Mouse (Mus musculus) embryonic facial prominence, embryonic 15.5 days (tissue): ENCODE measurements at regions not wholly inside any gene's neighbourhood (a gene's known extent, or its start where the extent isn't known, plus 50 kb on each side); places are given as distances from the start of the nearest gene placed in this dataset.

Experiments used
- ATAC-seq: fragments of 200-750 bp; cut with Nextera tagmentation; 2 replicates; pipeline ENCODE4 v1.8.0; 2017; ENCODE audit warnings: low read depth, moderate TSS enrichment; ENCODE audit not compliant: insufficient number of reproducible peaks, low FRiP score, low TSS enrichment
- H3K27ac ChIP-seq: fragments of 300-500 bp; sonication (generic); replicated peaks from 2 replicates; pipeline ENCODE4 v1.5.1; 2015; ENCODE audit warnings: mild to moderate bottlenecking, inconsistent platforms
- H3K27me3 ChIP-seq: fragments of 300-500 bp; sonication (generic); 2 replicates; pipeline ENCODE4 v1.6.1; 2015; ENCODE audit warnings: inconsistent platforms
- H3K36me3 ChIP-seq: fragments of 300-500 bp; sonication (generic); 2 replicates; pipeline ENCODE4 v1.6.1; 2015; ENCODE audit warnings: mild to moderate bottlenecking, inconsistent platforms
- H3K4me1 ChIP-seq: fragments of 300-500 bp; sonication (generic); 2 replicates; pipeline ENCODE4 v1.6.1; 2015; ENCODE audit warnings: inconsistent platforms
- H3K4me2 ChIP-seq: fragments of 300-500 bp; sonication (generic); replicated peaks from 2 replicates; pipeline ENCODE4 v1.6.1; 2015; ENCODE audit warnings: mild to moderate bottlenecking, inconsistent platforms
- H3K4me3 ChIP-seq: fragments of 300-500 bp; sonication (generic); replicated peaks from 2 replicates; pipeline ENCODE4 v1.5.1; 2015; ENCODE audit warnings: mild to moderate bottlenecking, inconsistent platforms
- H3K9ac ChIP-seq: fragments of 300-500 bp; sonication (generic); 2 replicates; pipeline ENCODE4 v1.6.1; 2015; ENCODE audit warnings: inconsistent platforms
- H3K9me3 ChIP-seq: fragments of 300-500 bp; sonication (generic); replicated peaks from 2 replicates; pipeline ENCODE4 v1.6.1; 2016; ENCODE audit warnings: inconsistent platforms
- WGBS: fragments of 180-500 bp; shearing (Covaris S2); methylation state at CpG from one replicate; pipeline ENCODE4 v1.1.7; 2015; 5-methylcytosine and 5-hydroxymethylcytosine counted together

DNA sequence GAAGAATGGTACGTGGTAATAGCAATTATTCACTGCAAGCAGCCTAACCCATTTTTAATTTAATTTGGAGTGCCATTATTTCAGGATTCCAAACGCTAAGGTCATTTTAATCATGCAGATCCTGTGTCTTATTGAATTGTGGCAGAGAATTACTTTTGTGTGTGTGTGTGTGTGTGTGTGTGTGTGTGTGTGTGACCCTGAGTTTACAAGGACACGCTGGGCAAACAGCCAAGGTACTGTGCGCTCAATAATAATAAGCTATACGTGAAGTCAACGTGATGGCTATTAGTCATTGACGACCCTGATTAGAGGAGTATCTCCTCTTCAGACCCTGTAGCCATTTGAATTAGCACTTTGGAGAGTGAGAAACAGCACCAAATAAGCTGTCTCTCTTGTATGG is 144.1 kb downstream of the Klf7 start:
- no peak overlapping the region for H3K4me2 ChIP-seq
- H3K9me3 ChIP-seq: no peaks in the 10 kb centered on the region
- H3K27ac ChIP-seq: no peak overlapping the region
- no peaks in the 10 kb centered on the region for H3K36me3 ChIP-seq
- no peak for ATAC-seq
- H3K4me3 ChIP-seq: no peak overlapping the region
- no peaks in the 10 kb centered on the region for H3K27me3 ChIP-seq
- H3K9ac ChIP-seq: no peak overlapping the region
- WGBS: 74% methylated on average over 7 of the region's 7 CpGs
- H3K4me1 ChIP-seq: no peaks in the 10 kb centered on the region

DNA sequence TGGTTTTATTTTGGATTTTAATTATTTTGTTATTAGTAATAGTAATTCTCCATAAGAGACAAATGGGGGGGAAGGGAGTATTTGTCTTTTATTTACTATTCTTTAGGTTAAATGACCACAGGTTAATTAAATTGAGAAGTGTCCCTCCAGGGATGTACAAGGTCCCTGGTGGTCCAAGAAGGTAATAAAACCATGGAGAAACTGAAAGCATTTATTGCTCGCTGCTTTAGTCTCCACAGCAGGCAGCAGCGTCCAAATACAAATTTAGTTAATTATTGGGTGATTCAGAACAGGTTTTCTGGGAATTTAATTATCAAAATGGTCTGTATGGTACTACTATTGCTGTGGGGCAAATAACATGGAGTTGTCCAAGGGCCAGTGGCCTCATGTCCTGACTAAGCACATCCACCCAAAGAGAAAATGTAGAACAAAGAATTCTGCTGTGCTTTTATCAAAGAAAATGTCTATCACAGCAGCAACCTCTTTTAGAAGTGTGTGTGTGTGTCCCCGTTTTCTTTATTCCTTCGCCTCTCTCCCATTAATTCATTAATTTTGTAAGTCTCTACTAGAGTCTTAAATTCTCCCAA is 144.7 kb downstream of the Klf7 start:
- H3K4me3 ChIP-seq: no peak overlapping the region
- no peaks in the 10 kb centered on the region for H3K4me1 ChIP-seq
- H3K9me3 ChIP-seq: no peaks in the 10 kb centered on the region
- no peak overlapping the region for H3K27ac ChIP-seq
- no peak overlapping the region for H3K4me2 ChIP-seq
- WGBS: 67% methylated on average over 4 of the region's 4 CpGs
- no peaks in the 10 kb centered on the region for H3K27me3 ChIP-seq
- H3K36me3 ChIP-seq: no peaks in the 10 kb centered on the region
- no peak for ATAC-seq
- no peak overlapping the region for H3K9ac ChIP-seq

GRCm38 (mm10) chr1:63976862-63977261 is 145.2 kb downstream of the Klf7 start:
- no peak for ATAC-seq
- WGBS: 64% methylated on average over 4 of the region's 4 CpGs

GRCm38 (mm10) chr1:63967849-63968248 is 154.2 kb downstream of the Klf7 start:
- Histone ChIP-seq H3K4me3 (no peak overlapping the region), H3K9me3 (no peaks in the 10 kb centered on the region), H3K27me3 (no peaks in the 10 kb centered on the region), H3K4me2 (no peak overlapping the region), H3K36me3 (no peaks in the 10 kb centered on the region), H3K4me1 (no peaks in the 10 kb centered on the region), H3K9ac (no peak overlapping the region), H3K27ac (no peak overlapping the region)
- 89% methylated on average over 11 of the region's 11 CpGs for WGBS
- no peak for ATAC-seq

More at GRCm38 (mm10) chr1:63976862-63977261, 145.2 kb downstream of the Klf7 start:
- Histone ChIP-seq H3K27ac (no peak overlapping the region), H3K9ac (no peak overlapping the region), H3K4me3 (no peak overlapping the region), H3K4me1 (no peaks in the 10 kb centered on the region), H3K36me3 (no peaks in the 10 kb centered on the region), H3K4me2 (no peak overlapping the region), H3K9me3 (no peaks in the 10 kb centered on the region), H3K27me3 (no peaks in the 10 kb centered on the region)

DNA sequence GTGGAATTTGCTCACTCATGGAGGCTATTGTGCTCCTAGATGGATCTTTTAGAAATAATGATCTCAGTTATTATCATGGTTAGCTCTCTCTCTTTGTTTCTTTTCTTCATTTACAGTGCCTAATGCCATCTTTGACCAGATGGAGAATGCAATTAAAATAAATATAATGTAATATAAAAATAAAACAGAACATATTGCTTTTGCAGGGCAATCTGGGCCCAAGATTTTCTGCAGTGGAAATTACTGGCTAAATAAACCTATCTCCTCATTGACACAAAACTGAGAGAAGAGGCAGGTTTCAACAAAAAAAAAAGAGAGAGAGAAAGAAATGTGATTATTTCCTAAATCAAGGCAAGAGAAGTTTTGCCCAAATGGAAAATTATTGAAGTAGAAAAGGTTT is 156.6 kb downstream of the Klf7 start:
- no peaks in the 10 kb centered on the region for H3K36me3 ChIP-seq
- ATAC-seq: no peak
- H3K9me3 ChIP-seq: no peaks in the 10 kb centered on the region
- H3K4me2 ChIP-seq: no peak overlapping the region
- H3K27ac ChIP-seq: no peak overlapping the region
- no peak overlapping the region for H3K9ac ChIP-seq
- no peaks in the 10 kb centered on the region for H3K27me3 ChIP-seq
- H3K4me1 ChIP-seq: no peaks in the 10 kb centered on the region
- no peak overlapping the region for H3K4me3 ChIP-seq

GRCm38 (mm10) chr1:63964519-63964918 is 157.6 kb downstream of the Klf7 start:
- no peak for ATAC-seq
- no peaks in the 10 kb centered on the region for H3K9me3 ChIP-seq
- H3K4me2 ChIP-seq: no peak overlapping the region
- H3K27ac ChIP-seq: no peak overlapping the region
- H3K9ac ChIP-seq: no peak overlapping the region
- 54% methylated on average over 1 of the region's 1 CpGs for WGBS
- H3K27me3 ChIP-seq: no peaks in the 10 kb centered on the region
- no peaks in the 10 kb centered on the region for H3K36me3 ChIP-seq
- H3K4me3 ChIP-seq: no peak overlapping the region
- no peaks in the 10 kb centered on the region for H3K4me1 ChIP-seq

- no peak overlapping the region for H3K4me3 ChIP-seq
- no peaks in the 10 kb centered on the region for H3K27me3 ChIP-seq
- ATAC-seq: no peak
- no peaks in the 10 kb centered on the region for H3K9me3 ChIP-seq
- H3K9ac ChIP-seq: no peak overlapping the region
- H3K4me2 ChIP-seq: no peak overlapping the region
- H3K4me1 ChIP-seq: no peaks in the 10 kb centered on the region
- H3K36me3 ChIP-seq: no peaks in the 10 kb centered on the region
- no peak overlapping the region for H3K27ac ChIP-seq
- 92% methylated on average over 4 of the region's 4 CpGs for WGBS
These were observed 166.3 kb downstream of the Klf7 start for GRCm38 (mm10) chr1:63955701-63956355.

GRCm38 (mm10) chr1:63954876-63955513 is 167.1 kb downstream of the Klf7 start:
- 90% methylated on average over 6 of the region's 6 CpGs for WGBS
- no peak for ATAC-seq

DNA sequence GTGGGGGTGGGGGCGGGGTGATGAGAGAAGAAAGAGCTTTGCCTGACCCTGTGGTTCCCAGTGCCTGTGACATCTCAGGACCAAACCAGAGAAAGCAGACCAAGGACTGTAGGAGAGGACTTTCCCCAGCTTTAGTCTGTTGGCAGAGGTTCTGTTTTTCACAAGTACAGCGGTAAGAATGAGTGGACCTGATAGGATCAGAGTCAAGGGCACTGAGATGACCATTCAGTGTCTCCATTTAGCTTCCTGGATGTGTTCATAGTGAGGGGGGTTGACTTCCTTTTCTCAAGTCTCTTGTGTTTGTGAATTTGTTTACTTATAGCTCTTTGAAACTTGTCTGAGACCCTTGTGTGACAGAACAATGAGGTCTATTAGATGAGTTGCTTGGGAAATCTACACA is 167.9 kb downstream of the Klf7 start:
- Histone ChIP-seq H3K4me3 (no peak overlapping the region), H3K9ac (no peak overlapping the region), H3K27me3 (no peaks in the 10 kb centered on the region), H3K36me3 (no peaks in the 10 kb centered on the region), H3K4me1 (no peaks in the 10 kb centered on the region), H3K9me3 (no peaks in the 10 kb centered on the region), H3K4me2 (no peak overlapping the region), H3K27ac (no peak overlapping the region)
- ATAC-seq: no peak
- 82% methylated on average over 2 of the region's 2 CpGs for WGBS

More at GRCm38 (mm10) chr1:63954876-63955513, 167.1 kb downstream of the Klf7 start:
- Histone ChIP-seq H3K4me3 (no peak overlapping the region), H3K9me3 (no peaks in the 10 kb centered on the region), H3K4me2 (no peak overlapping the region), H3K9ac (no peak overlapping the region), H3K4me1 (no peaks in the 10 kb centered on the region), H3K27ac (no peak overlapping the region), H3K27me3 (no peaks in the 10 kb centered on the region), H3K36me3 (no peaks in the 10 kb centered on the region)

- no peak overlapping the region for H3K4me2 ChIP-seq
- 50% methylated on average over 18 of the region's 18 CpGs for WGBS
- ATAC-seq: peak; percentile 79
These were observed 168.7 kb downstream of the Klf7 start for GRCm38 (mm10) chr1:63953229-63953883.

GRCm38 (mm10) chr1:63951663-63952062 is 170.4 kb downstream of the Klf7 start:
- Histone ChIP-seq H3K36me3 (no peaks in the 10 kb centered on the region), H3K4me3 (no peak overlapping the region), H3K9me3 (no peaks in the 10 kb centered on the region), H3K9ac (no peak overlapping the region), H3K4me1 (no peaks in the 10 kb centered on the region), H3K27ac (no peak overlapping the region), H3K27me3 (no peaks in the 10 kb centered on the region), H3K4me2 (no peak overlapping the region)
- 77% methylated on average over 7 of the region's 7 CpGs for WGBS
- ATAC-seq: no peak

More at GRCm38 (mm10) chr1:63953229-63953883, 168.7 kb downstream of the Klf7 start:
- no peaks in the 10 kb centered on the region for H3K9me3 ChIP-seq
- H3K9ac ChIP-seq: no peak overlapping the region
- H3K4me1 ChIP-seq: no peaks in the 10 kb centered on the region
- no peak overlapping the region for H3K27ac ChIP-seq
- H3K36me3 ChIP-seq: no peaks in the 10 kb centered on the region
- no peaks in the 10 kb centered on the region for H3K27me3 ChIP-seq
- no peak overlapping the region for H3K4me3 ChIP-seq
